Mouse (Mus musculus) WW6 (cell line): ENCODE data around the gene Etl4.
A peak's percentile ranks its signal among the peaks of the same experiment; 100 is the strongest.

Experiments used
- DNase-seq: peaks from one replicate; pipeline ENCODE4 v3.0.0-alpha.2; 2013; ENCODE audit warnings: low read depth, low spot score

Etl4 gene

GRCm38 (mm10) chr2:20559723-20560122 lies 650.1 kb downstream of the Etl4 start:
- no peak for DNase-seq

- no peak for DNase-seq
These were observed 651.0 kb downstream of the Etl4 start for GRCm38 (mm10) chr2:20560581-20560980.

GRCm38 (mm10) chr2:20563036-20563435 lies 653.5 kb downstream of the Etl4 start:
- DNase-seq, result no peak

DNA sequence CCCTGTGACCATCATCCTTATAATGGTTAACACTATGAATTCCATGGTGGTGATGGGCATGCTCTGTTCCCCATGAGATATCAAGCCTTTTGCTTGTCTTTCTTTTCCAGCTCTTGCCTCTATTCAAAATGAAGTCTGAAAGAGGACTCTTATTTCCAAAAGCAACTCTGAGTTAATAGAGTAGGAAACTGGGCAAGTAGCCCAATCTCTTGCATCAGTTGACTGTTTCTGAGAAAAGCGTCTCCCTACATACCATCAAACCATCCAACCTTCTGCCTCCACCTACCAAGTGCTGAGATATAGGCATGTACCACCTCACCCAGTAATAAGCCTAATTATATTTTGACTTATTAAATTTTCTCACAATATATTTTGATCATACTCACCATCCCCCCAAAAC lies 658.9 kb downstream of the Etl4 start:
- no peak for DNase-seq

DNA sequence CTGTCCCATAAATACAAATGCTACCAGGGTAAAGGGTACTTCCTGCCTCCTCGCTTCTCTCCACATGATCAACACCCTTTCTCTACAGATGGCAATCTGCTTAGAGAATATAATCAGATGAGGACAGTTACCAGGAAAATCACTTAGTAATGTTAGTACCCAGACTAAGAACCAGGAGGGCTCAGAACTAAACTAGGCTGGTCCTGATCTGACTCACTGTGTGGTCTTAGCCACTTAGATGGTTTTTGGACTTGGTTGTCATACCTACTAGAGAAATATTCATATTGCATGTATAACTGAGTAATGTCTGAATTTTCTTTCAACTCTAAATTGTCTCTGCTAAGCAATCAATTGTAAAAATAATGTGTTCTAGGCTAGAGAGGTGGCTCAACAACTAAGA lies 662.4 kb downstream of the Etl4 start:
- DNase-seq, result no peak

GRCm38 (mm10) chr2:20580331-20580730 lies 670.8 kb downstream of the Etl4 start:
- no peak for DNase-seq

DNA sequence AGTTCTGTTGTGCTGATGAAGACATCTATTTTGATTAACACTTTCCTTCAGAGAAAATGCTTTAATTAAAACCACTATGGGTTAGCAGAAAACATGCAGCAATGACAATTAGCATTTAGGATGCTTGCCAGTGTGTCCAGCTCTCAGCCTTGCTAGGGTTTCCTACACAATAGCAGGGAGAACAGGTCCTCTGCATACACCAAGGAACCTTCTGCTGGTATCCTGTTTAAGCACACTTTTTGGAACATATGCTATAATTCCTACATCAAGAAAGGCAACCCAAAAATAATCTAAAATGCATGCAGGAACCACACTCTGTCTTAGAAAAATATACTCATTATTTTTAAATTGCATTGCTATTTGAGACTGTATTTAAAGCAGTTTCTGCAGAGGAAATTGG lies 673.5 kb downstream of the Etl4 start:
- no peak for DNase-seq

- no peak for DNase-seq
These were observed 674.1 kb downstream of the Etl4 start for GRCm38 (mm10) chr2:20583562-20584153.

GRCm38 (mm10) chr2:20587913-20588312 lies 678.3 kb downstream of the Etl4 start:
- DNase-seq, result no peak

DNA sequence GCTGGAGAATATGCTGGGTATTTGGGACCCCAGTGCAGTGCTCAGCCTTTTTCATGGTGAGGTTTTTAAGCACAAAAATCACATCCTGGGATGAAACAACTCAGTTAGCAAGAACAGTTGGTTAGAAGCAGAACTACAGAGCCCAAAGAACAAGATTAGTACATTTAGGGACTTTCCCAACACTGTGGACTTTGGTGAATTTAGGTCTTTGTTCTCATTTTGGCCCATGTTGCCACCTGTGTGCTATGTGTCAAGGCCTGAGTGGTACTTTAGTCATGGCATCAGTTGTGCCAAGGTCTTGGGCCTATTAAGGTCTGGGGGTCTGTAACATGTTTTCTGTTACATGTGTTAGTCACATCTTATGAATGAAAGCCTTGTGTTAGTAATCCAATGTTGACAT lies 679.1 kb downstream of the Etl4 start:
- no peak for DNase-seq

DNA sequence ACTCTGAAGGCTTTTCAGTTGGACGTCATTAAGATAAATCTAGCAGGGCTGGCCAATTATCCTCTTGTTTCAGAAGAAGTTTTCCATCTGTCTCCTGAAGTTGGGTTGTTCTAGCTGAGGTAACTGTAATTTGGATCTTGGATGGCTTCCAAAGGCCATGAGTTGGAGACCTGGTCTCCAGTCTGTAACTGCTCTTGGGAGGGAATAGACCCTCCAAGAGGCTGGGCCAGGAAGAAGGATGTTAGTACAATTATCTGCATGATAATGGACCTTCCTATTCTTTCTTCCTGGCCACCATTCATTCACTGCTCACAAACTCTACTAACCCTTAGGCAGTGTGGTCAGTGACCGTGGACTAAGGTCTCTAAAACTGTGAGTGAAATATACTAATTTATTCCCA lies 684.5 kb downstream of the Etl4 start:
- DNase-seq, result no peak

DNA sequence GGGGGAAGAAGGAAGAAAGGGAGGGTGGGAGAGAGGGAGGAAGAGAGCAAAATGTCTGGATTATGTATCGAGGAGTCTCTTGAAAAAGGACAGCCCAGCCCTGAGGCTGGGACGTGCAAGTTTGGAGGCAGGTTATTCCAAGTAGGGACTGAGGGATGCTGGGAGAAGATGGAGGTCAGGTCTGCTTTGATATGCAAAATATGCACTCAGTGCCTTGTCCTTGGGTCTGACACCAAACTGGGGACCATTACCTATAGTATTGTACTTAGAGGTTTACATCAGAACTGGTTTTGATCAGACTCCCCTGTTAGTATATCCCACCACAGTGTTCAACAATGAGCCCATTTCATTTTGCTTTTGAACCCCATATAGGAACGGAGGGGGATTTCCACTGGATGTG lies 685.4 kb downstream of the Etl4 start:
- no peak for DNase-seq

DNA sequence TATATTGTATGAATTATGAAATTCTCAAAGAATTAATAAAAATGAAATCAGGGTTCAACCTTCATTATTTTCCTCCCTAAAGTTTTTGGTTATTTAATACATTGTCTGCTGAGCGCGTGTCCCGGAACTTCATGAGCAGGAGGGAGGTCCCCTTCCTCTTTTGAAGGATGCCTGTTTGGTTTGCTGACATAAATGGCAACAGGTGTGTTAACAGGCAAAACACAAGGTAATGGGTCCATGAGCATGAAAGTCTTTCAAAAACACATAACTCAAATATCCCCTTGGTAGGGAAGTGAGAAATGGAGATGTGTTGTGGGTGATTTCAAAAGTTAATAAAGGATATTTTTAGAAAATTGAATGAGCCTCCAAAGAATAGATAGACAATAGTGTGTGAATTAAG lies 687.0 kb downstream of the Etl4 start:
- DNase-seq, result no peak

GRCm38 (mm10) chr2:20597193-20597592 lies 687.6 kb downstream of the Etl4 start:
- no peak for DNase-seq

DNA sequence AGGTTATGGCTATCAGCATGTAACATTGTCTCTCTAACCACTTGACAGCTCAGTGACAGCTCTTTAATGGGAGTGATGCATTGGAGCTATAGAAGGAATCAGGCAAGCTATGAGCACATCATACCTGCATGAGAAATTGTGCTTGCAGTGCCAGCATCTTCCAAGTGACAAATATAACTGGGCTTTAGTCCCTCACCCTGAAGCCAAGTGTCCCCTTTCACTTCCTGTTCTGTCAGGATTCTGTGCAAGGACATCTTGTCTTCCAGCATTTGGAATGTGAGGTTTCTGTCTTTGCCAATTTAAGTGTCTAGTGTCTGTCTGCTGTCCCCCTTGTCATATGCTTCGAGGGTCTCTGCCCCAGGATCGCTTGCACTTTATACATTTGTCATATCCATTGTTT lies 693.1 kb downstream of the Etl4 start:
- no peak for DNase-seq

DNA sequence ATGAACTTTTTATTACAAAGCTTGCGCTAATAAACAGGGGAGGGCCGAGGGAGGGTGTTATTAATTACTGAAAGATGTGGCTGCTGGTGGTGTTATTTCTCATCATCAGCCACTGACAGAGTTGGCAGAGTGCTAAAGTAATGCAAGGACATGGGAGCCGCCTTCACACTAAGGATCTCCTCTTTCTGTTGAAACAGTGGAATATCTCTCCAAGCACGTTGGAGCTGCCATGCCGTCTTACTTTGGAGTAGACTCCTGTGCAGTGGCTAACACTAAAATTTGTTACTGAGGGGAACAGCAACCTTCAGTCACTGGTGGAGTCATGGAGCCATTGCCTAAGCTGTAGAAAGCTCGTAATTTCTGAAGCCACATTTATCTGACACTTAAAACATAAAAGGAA lies 694.0 kb downstream of the Etl4 start:
- DNase-seq, result no peak

DNA sequence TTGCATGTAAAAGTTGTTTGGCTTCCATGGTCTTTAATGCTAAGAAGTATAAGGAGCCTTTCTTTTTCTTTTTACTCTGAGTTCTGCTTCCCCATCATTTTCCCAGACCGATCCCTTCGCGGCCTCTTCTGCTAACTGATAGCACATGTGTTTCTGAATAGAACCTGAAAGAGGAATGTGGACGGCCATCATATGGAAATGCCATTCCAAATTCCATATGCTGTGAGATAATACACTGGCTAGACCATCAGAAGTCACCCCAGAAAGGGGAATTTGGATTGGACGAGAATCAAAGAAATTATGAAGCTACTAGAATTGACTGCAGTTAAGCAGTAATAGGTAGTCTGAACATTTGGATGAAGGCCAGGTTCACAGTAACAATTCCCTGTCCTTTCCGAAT lies 694.4 kb downstream of the Etl4 start:
- no peak for DNase-seq

DNA sequence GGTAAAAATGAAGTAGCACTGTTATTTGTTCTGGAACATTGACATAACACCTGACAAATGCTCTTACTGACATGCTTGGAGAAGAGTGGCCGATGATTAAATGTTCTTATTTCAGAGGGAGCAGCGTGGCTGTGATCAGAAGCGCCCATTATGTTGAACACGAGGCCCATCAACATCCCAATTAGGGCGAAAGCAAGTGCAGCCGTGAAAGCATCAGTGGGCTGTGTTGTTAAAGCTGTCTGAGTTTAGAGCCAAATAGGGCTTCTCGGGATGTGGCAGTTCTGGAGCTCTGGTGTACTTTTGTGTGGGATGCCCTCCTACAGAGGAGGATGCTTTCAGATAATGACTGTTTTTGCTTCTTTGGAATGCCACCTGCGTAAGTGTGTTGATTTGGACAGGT lies 699.6 kb downstream of the Etl4 start:
- DNase-seq, result no peak

DNA sequence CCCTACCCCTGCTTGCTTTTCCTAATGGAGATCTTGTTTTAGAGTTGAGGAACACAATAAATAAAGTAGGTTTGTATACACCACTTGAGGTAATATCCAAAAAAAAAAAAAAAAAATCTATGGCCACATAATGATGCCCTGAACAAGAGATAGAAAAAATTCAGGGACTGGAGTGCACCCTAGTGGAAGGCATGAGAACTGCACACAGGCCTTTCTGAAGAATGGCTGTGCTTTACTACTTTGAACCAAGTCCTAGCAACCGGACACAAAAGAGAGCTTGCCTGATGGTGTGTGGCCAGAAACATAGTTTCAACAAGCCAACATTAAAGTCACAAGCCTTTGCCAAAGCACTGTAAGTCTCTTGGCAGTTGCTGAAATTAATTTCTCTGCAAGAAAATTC lies 706.4 kb downstream of the Etl4 start:
- DNase-seq, result peak; percentile 28

- DNase-seq, result no peak
These were observed 708.8 kb downstream of the Etl4 start for GRCm38 (mm10) chr2:20618396-20618795.

GRCm38 (mm10) chr2:20619881-20620280 lies 710.3 kb downstream of the Etl4 start:
- no peak for DNase-seq

DNA sequence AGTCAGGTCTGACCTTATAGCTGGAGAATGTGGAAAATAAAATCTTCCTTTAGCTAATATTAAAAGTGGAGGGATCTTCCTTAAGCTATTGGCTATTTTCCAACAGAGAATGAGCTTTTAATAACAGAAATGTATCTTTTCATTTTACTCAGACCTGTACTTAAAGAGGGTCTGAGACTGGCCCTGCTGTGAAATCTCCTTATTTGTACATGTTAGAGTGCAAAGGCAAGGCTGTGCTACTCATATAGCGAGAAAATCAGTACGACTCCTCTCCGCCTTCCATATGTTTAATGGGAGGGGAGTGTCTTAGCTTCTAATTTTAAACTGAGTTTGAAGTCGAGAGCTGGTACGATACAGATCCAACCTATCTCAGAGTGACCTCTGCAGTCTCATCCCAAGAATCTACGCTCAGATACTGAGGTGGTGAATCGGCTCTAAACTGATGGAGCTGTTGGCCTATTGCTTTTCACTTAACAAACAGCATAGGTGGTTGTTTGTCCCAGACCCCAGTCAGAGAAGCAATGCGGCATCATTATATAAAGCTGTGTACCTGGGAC lies 719.7 kb downstream of the Etl4 start:
- no peak for DNase-seq

- no peak for DNase-seq
These were observed 729.0 kb downstream of the Etl4 start for GRCm38 (mm10) chr2:20638604-20639003.

GRCm38 (mm10) chr2:20639721-20640120 lies 730.1 kb downstream of the Etl4 start:
- DNase-seq, result no peak
